Mouse (Mus musculus): ENCODE data around the gene Dbn1. TPM values are rescaled to one million over a fixed set of nuclear protein-coding genes. Genes with fewer than 3 reads are reported as not detected.

Gene Dbn1
- total and polyA plus RNA-seq, 3 experiments = 4.8 to 10.4 (median 9.3) TPM

GRCm38 (mm10) chr13:55529198-55529915 is 41.4 kb upstream of the Dbn1 start, which contains the start of gene Dok3:
TSS of gene Dok3 (minus strand) at chr13:55529296.
- peak; percentile 22 to 42 for DNase-seq
- Histone ChIP-seq H3K9ac (ENCODE audit: low read depth, low read length) (no peak within 1 kb of the TSS), H3K4me3 (no peak within 1 kb of the TSS), H3K27ac (peak within 1 kb of the TSS; percentile 38), H3K79me2 (replicated peaks; ENCODE audit: control insufficient read depth, insufficient read depth, low read length) (no peaks in the 10 kb centered on the region), H3K27me3 (ENCODE audit: control insufficient read depth, insufficient read depth, low read length) (no peaks in the 10 kb centered on the region), H3K36me3 (ENCODE audit: control insufficient read depth, insufficient read depth, low read length) (no peaks in the 10 kb centered on the region), H3K4me1 (ENCODE audit: control insufficient read depth, insufficient read depth, low read length) (peaks cover 1% of the 10 kb centered on the region; the same call in 1 of the 2 replicates)
- no peak for TF ChIP-seq POLR2A (IDR thresholded peaks at IDR 0.05; ENCODE audit: insufficient read depth, low read depth, low read length)
- TF ChIP-seq EP300 (IDR thresholded peaks at IDR 0.05; ENCODE audit: insufficient read depth, low read depth, low read length) = no peak
- no peak for TF ChIP-seq CTCF (IDR thresholded peaks at IDR 0.05)
- intact Hi-C loops (cut with DNase I) = no loop called here
- 65% methylated on average over 8 of the region's 8 CpGs for WGBS

- Histone ChIP-seq H3K79me2 (replicated peaks; ENCODE audit: control insufficient read depth, insufficient read depth, low read length) (no peaks in the 10 kb centered on the region), H3K27ac (peak overlapping the region; percentile 38), H3K4me3 (no peak overlapping the region), H3K9ac (ENCODE audit: low read depth, low read length) (no peak overlapping the region), H3K4me1 (ENCODE audit: control insufficient read depth, insufficient read depth, low read length) (peaks cover 5% of the 10 kb centered on the region), H3K27me3 (ENCODE audit: control insufficient read depth, insufficient read depth, low read length) (no peaks in the 10 kb centered on the region), H3K36me3 (ENCODE audit: control insufficient read depth, insufficient read depth, low read length) (no peaks in the 10 kb centered on the region)
- intact Hi-C loops (cut with DNase I) = no loop called here
- DNase-seq = peak; percentile 41 to 59
- 0 out of 2 replicates have a peak, but pooled peaks have one; percentile 23 for TF ChIP-seq POLR2A (IDR thresholded peaks at IDR 0.05; ENCODE audit: insufficient read depth, low read depth, low read length)
- no peak for TF ChIP-seq EP300 (IDR thresholded peaks at IDR 0.05; ENCODE audit: insufficient read depth, low read depth, low read length)
- 56% methylated on average over 18 of the region's 18 CpGs for WGBS
Measured at GRCm38 (mm10) chr13:55527834-55528772, 40.2 kb upstream of the Dbn1 start.

GRCm38 (mm10) chr13:55527212-55527611 is 39.3 kb upstream of the Dbn1 start:
- Histone ChIP-seq H3K9ac (ENCODE audit: low read depth, low read length) (peak overlapping the region; percentile 5; the same call in 1 of the 2 replicates), H3K36me3 (ENCODE audit: control insufficient read depth, insufficient read depth, low read length) (no peaks in the 10 kb centered on the region), H3K4me3 (no peak overlapping the region), H3K4me1 (ENCODE audit: control insufficient read depth, insufficient read depth, low read length) (peaks cover 9% of the 10 kb centered on the region), H3K79me2 (replicated peaks; ENCODE audit: control insufficient read depth, insufficient read depth, low read length) (no peaks in the 10 kb centered on the region), H3K27ac (no peak overlapping the region), H3K27me3 (ENCODE audit: control insufficient read depth, insufficient read depth, low read length) (no peaks in the 10 kb centered on the region)
- DNase-seq = peak in 1 of 2 experiments; percentile 20
- no peak for TF ChIP-seq CTCF (IDR thresholded peaks at IDR 0.05)
- no peak for TF ChIP-seq POLR2A (IDR thresholded peaks at IDR 0.05; ENCODE audit: insufficient read depth, low read depth, low read length)
- no peak for TF ChIP-seq EP300 (IDR thresholded peaks at IDR 0.05; ENCODE audit: insufficient read depth, low read depth, low read length)
- WGBS = 77% methylated on average over 16 of the region's 16 CpGs
- intact Hi-C loops (cut with DNase I) = no loop called here

- H3K79me2 ChIP-seq (replicated peaks; ENCODE audit: control insufficient read depth, insufficient read depth, low read length) = no peaks in the 10 kb centered on the region
- peak in 1 of 2 experiments; percentile 14 for DNase-seq
- no peaks in the 10 kb centered on the region for H3K36me3 ChIP-seq (ENCODE audit: control insufficient read depth, insufficient read depth, low read length)
- no peaks in the 10 kb centered on the region for H3K27me3 ChIP-seq (ENCODE audit: control insufficient read depth, insufficient read depth, low read length)
- no peak overlapping the region for H3K4me3 ChIP-seq
- WGBS = 62% methylated on average over 16 of the region's 16 CpGs
- H3K9ac ChIP-seq (ENCODE audit: low read depth, low read length) = no peak overlapping the region
- intact Hi-C loops (cut with DNase I) = no loop called here
- H3K27ac ChIP-seq = no peak overlapping the region
- H3K4me1 ChIP-seq (ENCODE audit: control insufficient read depth, insufficient read depth, low read length) = peaks cover 11% of the 10 kb centered on the region
- TF ChIP-seq POLR2A (IDR thresholded peaks at IDR 0.05; ENCODE audit: insufficient read depth, low read depth, low read length) (no peak), CTCF (IDR thresholded peaks at IDR 0.05) (no peak), EP300 (IDR thresholded peaks at IDR 0.05; ENCODE audit: insufficient read depth, low read depth, low read length) (no peak)
Measured at GRCm38 (mm10) chr13:55525733-55526553, 38.0 kb upstream of the Dbn1 start.

GRCm38 (mm10) chr13:55523951-55524600 is 36.2 kb upstream of the Dbn1 start:
- H3K27me3 ChIP-seq (ENCODE audit: control insufficient read depth, insufficient read depth, low read length) = no peaks in the 10 kb centered on the region; the same call in 1 of the 2 replicates
- no peaks in the 10 kb centered on the region for H3K79me2 ChIP-seq (replicated peaks; ENCODE audit: control insufficient read depth, insufficient read depth, low read length)
- no peak for TF ChIP-seq CTCF (IDR thresholded peaks at IDR 0.05)
- no peak overlapping the region; the same call in 1 of the 2 replicates for H3K27ac ChIP-seq
- H3K36me3 ChIP-seq (ENCODE audit: control insufficient read depth, insufficient read depth, low read length) = no peaks in the 10 kb centered on the region
- intact Hi-C loops (cut with DNase I) = no loop called here
- no peak overlapping the region for H3K4me3 ChIP-seq
- 74% methylated on average over 23 of the region's 23 CpGs for WGBS
- peak in 1 of 2 experiments; percentile 20 for DNase-seq
- peaks cover 12% of the 10 kb centered on the region for H3K4me1 ChIP-seq (ENCODE audit: control insufficient read depth, insufficient read depth, low read length)
- no peak overlapping the region for H3K9ac ChIP-seq (ENCODE audit: low read depth, low read length)
